Mouse (Mus musculus): ENCODE results near the gene Usp5.

GRCm38 (mm10) chr6:124780917-124781316, 48.4 kb downstream of the Usp5 start:
- TF ChIP-seq CTCF (IDR thresholded peaks at IDR 0.05; ENCODE audit: insufficient read depth, low read length) (no peak), POLR2A (IDR thresholded peaks at IDR 0.05; ENCODE audit: borderline replicate concordance, extremely low read depth, low read depth, low read length) (no peak)

All from lung, adult 2 months (tissue).